Mouse (Mus musculus) neural tube, embryonic 11.5 days (tissue): ENCODE data around the gene Mcmbp. TPM values are rescaled to one million over a fixed set of nuclear protein-coding genes. Genes with fewer than 3 reads are reported as not detected.

ENCODE experiments used
- ATAC-seq: fragments of 200-750 bp; cut with Nextera tagmentation; 2 replicates; pipeline ENCODE4 v1.8.0; 2017; ENCODE audit warnings: moderate number of reproducible peaks, mild to moderate bottlenecking, moderate TSS enrichment, moderate library complexity; ENCODE audit not compliant: insufficient read depth, low FRiP score, low TSS enrichment
- DNase-seq: peaks from one replicate; pipeline ENCODE4 v3.0.0-alpha.2; 2015; ENCODE audit warnings: low spot score
- H3K27ac ChIP-seq: fragments of 300-500 bp; sonication (generic); 2 replicates; pipeline ENCODE4 v1.5.1; 2014; ENCODE audit warnings: low read depth, mild to moderate bottlenecking, low read length
- H3K27me3 ChIP-seq: fragments of 300-500 bp; sonication (generic); 2 replicates; pipeline ENCODE4 v1.6.1; 2014; ENCODE audit warnings: mild to moderate bottlenecking, low read length, mixed read lengths; ENCODE audit not compliant: control insufficient read depth, insufficient read depth
- H3K36me3 ChIP-seq: fragments of 300-500 bp; sonication (generic); 2 replicates; pipeline ENCODE4 v1.6.1; 2014; ENCODE audit warnings: mild to moderate bottlenecking, low read length, moderate library complexity, mixed read lengths; ENCODE audit not compliant: control insufficient read depth, insufficient read depth
- H3K4me1 ChIP-seq: fragments of 300-500 bp; sonication (generic); 2 replicates; pipeline ENCODE4 v1.6.1; 2014; ENCODE audit warnings: low read length, mixed read lengths; ENCODE audit not compliant: control insufficient read depth, insufficient read depth
- H3K4me2 ChIP-seq: fragments of 300-500 bp; sonication (generic); 2 replicates; pipeline ENCODE4 v1.6.1; 2014; ENCODE audit warnings: low read depth, mild to moderate bottlenecking, moderate library complexity
- H3K4me3 ChIP-seq: fragments of 300-500 bp; sonication (generic); 2 replicates; pipeline ENCODE4 v1.5.1; 2014; ENCODE audit warnings: low read depth, low read length
- H3K9ac ChIP-seq: fragments of 300-500 bp; sonication (generic); 2 replicates; pipeline ENCODE4 v1.6.1; 2014; ENCODE audit warnings: mild to moderate bottlenecking, low read length
- H3K9me3 ChIP-seq: fragments of 300-500 bp; sonication (generic); 2 replicates; pipeline ENCODE4 v1.6.1; 2016; ENCODE audit warnings: low read length; ENCODE audit not compliant: control insufficient read depth
- WGBS: fragments of 180-500 bp; shearing (Covaris S2); extraction: QIAGEN DNeasy Blood & Tissue Kit; methylation state at CpG from one replicate; pipeline ENCODE4 v1.1.7; 2014; 5-methylcytosine and 5-hydroxymethylcytosine counted together
- polyA plus RNA-seq: library from polyadenylated mRNA; unstranded; fragments of >200 nt; fragmentation: Nextera tagmentation; extraction: Ambion mirVana; gene quantifications from 2 replicates; pipeline ENCODE4 v1.2.1, GENCODE M21; 2014

Gene Mcmbp
- 70.9 and 73.0 TPM in 2 replicates for polyA plus RNA-seq

- peaks cover 11% of the 10 kb centered on the region for H3K4me1 ChIP-seq
- DNase-seq = peak; percentile 98
- H3K27ac ChIP-seq = peak within 1 kb of the TSS; percentile 84
- no peaks in the 10 kb centered on the region for H3K27me3 ChIP-seq
- H3K4me2 ChIP-seq = peak within 1 kb of the TSS; percentile 83
- WGBS = under 1% methylated on average over 29 of the region's 35 CpGs
- H3K36me3 ChIP-seq = no peaks in the 10 kb centered on the region
- H3K9me3 ChIP-seq = no peaks in the 10 kb centered on the region
- peak; percentile 79 for ATAC-seq
- H3K4me3 ChIP-seq = peak within 1 kb of the TSS; percentile 98
- peak within 1 kb of the TSS; percentile 98 for H3K9ac ChIP-seq
These were observed at the start of gene Mcmbp for GRCm38 (mm10) chr7:128740334-128740733. Gene Mcmbp (minus strand): TSS chr7:128740495.

DNA sequence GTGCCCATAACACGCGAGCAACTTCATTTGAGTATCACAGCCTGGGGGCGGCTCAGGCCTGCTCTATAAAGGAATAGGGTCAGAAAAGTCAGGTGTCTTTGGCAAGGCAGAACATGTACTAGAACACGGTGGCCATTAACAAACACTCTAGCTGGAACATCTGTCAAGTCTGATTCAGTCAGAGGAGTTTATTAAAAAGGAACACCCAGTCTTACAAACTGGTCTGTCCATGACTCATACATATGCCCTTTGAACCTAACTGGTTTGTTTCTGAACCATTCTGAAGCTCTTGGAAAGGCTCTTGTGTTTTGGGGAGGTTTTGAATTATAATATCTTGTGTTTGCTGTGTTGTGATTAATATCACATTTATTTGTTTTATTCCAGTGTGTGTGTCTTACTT is 49.8 kb upstream of the Mcmbp start:
- Histone ChIP-seq H3K27ac (no peak overlapping the region), H3K27me3 (no peaks in the 10 kb centered on the region), H3K36me3 (peaks cover 3% of the 10 kb centered on the region; the same call in 1 of the 2 replicates), H3K9ac (no peak overlapping the region), H3K9me3 (no peaks in the 10 kb centered on the region), H3K4me2 (no peak overlapping the region), H3K4me3 (no peak overlapping the region), H3K4me1 (no peaks in the 10 kb centered on the region)
- DNase-seq (no peak), ATAC-seq (no peak)
- 85% methylated on average over 4 of the region's 4 CpGs for WGBS

DNA sequence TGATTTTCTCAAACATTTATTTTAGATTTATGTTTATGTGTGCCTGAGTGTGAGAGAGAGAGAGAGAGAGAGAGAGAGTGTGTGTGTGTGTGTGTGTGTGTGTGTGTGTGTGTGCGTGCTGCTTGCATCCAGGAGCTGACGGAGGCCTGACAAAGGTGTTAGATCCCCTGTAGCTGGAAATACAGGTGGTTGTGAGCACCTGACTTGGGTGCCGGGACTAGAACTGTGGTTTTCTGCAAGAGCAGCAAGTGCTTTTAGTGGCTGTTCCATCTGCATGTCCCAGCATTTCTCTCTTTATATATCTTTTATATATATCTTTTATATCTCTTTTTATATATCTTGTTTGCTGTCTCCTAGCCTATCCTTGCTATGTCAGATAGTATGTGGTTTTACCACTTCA is 41.6 kb upstream of the Mcmbp start:
- no peak overlapping the region for H3K4me3 ChIP-seq
- H3K9ac ChIP-seq = no peak overlapping the region
- peaks cover 3% of the 10 kb centered on the region for H3K36me3 ChIP-seq
- DNase-seq (no peak), ATAC-seq (no peak)
- H3K27ac ChIP-seq = no peak overlapping the region
- H3K27me3 ChIP-seq = no peaks in the 10 kb centered on the region
- no peaks in the 10 kb centered on the region for H3K4me1 ChIP-seq
- 96% methylated on average over 3 of the region's 3 CpGs for WGBS
- H3K9me3 ChIP-seq = no peaks in the 10 kb centered on the region
- no peak overlapping the region for H3K4me2 ChIP-seq

GRCm38 (mm10) chr7:128779305-128779704 is 39.0 kb upstream of the Mcmbp start:
- Histone ChIP-seq H3K9me3 (no peaks in the 10 kb centered on the region), H3K4me3 (no peak overlapping the region), H3K4me2 (no peak overlapping the region), H3K27ac (no peak overlapping the region), H3K36me3 (no peaks in the 10 kb centered on the region; the same call in none of the 2 replicates), H3K4me1 (no peaks in the 10 kb centered on the region), H3K27me3 (no peaks in the 10 kb centered on the region), H3K9ac (no peak overlapping the region)
- WGBS = 53% methylated on average over 6 of the region's 6 CpGs
- DNase-seq (peak; percentile 76), ATAC-seq (no peak)

- WGBS = 86% methylated on average over 6 of the region's 6 CpGs
- Histone ChIP-seq H3K9ac (no peak overlapping the region), H3K27me3 (no peaks in the 10 kb centered on the region), H3K4me2 (no peak overlapping the region), H3K27ac (no peak overlapping the region), H3K9me3 (no peaks in the 10 kb centered on the region), H3K4me3 (no peak overlapping the region), H3K4me1 (no peaks in the 10 kb centered on the region), H3K36me3 (no peaks in the 10 kb centered on the region; the same call in 1 of the 2 replicates)
- ATAC-seq (no peak), DNase-seq (no peak)
These were observed 36.9 kb upstream of the Mcmbp start for GRCm38 (mm10) chr7:128777201-128777600.

DNA sequence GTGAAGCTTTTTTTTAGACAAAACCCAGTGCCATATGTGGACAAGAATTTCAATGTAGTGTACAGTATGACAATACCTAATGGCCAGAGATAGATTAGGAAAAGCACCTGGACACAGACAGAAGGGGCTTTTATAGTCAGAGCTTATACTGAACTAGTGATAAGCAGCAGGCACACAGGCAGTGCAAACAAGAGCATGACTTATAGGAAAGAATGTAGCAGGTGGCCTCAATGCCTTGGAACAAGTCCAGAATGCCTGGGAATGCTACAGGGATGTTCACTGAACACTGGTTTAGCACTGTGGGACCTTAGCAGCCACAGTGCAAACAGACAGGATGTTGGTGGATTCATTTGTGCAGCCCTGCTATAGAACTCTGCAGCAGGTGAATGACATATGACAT is 26.4 kb upstream of the Mcmbp start:
- no peaks in the 10 kb centered on the region for H3K9me3 ChIP-seq
- no peak overlapping the region for H3K4me2 ChIP-seq
- no peak overlapping the region for H3K4me3 ChIP-seq
- no peak overlapping the region for H3K27ac ChIP-seq
- no peaks in the 10 kb centered on the region for H3K27me3 ChIP-seq
- peaks cover 18% of the 10 kb centered on the region for H3K36me3 ChIP-seq
- DNase-seq (no peak), ATAC-seq (no peak)
- H3K9ac ChIP-seq = no peak overlapping the region
- no peaks in the 10 kb centered on the region for H3K4me1 ChIP-seq

- Histone ChIP-seq H3K9me3 (no peaks in the 10 kb centered on the region), H3K27ac (no peak overlapping the region), H3K36me3 (peaks cover 39% of the 10 kb centered on the region), H3K4me1 (no peaks in the 10 kb centered on the region), H3K27me3 (no peaks in the 10 kb centered on the region), H3K4me2 (no peak overlapping the region), H3K4me3 (no peak overlapping the region), H3K9ac (no peak overlapping the region)
- 91% methylated on average over 4 of the region's 4 CpGs for WGBS
- no peak for DNase-seq
- no peak for ATAC-seq
These were observed 18.7 kb upstream of the Mcmbp start for GRCm38 (mm10) chr7:128758948-128759347.

DNA sequence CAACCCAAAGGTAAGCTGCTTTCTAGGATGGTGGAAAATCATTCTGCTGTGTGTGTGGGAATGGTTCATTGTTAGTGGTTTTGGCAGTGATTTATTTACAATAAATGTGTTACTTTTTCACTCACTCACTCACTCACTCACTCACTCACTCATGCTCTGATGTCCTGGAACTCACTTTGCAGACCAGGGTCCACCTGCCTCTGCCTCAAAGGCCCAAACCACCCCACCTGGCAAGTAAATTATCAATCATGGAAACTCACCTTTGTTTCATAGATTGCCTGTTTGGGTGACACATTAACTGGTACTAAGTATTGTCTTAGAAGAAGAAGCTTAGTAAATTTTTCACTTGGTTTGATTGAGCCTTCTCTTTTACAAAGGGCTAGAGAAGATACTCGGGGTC is 15.1 kb upstream of the Mcmbp start:
- no peaks in the 10 kb centered on the region for H3K27me3 ChIP-seq
- WGBS = 93% methylated on average over 1 of the region's 1 CpGs
- DNase-seq (no peak), ATAC-seq (no peak)
- no peak overlapping the region for H3K4me2 ChIP-seq
- H3K27ac ChIP-seq = no peak overlapping the region
- no peaks in the 10 kb centered on the region for H3K9me3 ChIP-seq
- H3K36me3 ChIP-seq = peaks cover 29% of the 10 kb centered on the region
- H3K4me1 ChIP-seq = no peaks in the 10 kb centered on the region
- no peak overlapping the region for H3K9ac ChIP-seq
- H3K4me3 ChIP-seq = no peak overlapping the region

DNA sequence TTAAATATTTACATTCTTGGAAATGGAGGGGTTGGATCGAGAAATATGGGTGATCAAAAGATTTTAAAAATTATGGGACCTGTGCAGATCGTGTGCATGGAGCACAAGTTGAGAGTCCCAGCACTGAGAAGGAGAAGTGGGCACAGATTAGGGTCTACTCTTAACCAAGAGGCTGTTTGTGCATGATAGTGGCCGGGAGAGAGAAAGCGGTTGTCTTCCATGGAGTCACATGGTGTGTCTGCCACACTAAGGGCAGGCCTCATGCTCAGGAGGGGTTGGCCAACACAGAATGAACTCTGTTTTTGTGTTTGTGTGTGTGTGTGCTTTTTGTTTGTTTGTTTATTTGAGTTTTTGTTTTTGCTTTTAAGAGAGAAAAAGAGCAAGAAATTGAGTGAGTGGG is 11.7 kb upstream of the Mcmbp start:
- peaks cover 24% of the 10 kb centered on the region for H3K36me3 ChIP-seq
- no peaks in the 10 kb centered on the region; the same call in 1 of the 2 replicates for H3K4me1 ChIP-seq
- no peak overlapping the region for H3K4me2 ChIP-seq
- no peak overlapping the region for H3K9ac ChIP-seq
- H3K4me3 ChIP-seq = no peak overlapping the region
- no peaks in the 10 kb centered on the region for H3K9me3 ChIP-seq
- WGBS = 87% methylated on average over 4 of the region's 4 CpGs
- H3K27ac ChIP-seq = no peak overlapping the region
- H3K27me3 ChIP-seq = no peaks in the 10 kb centered on the region
- DNase-seq (no peak), ATAC-seq (no peak)
